Mouse (Mus musculus) spleen, adult 18-20 months (tissue): ENCODE measurements around the gene Glrx2.
"Not testable (repeated sequence)": the region's sequence is repeated elsewhere in the genome, so short reads cannot be mapped to it uniquely, and the experiment has no call there.

Experiments
- DNase-seq, 2 experiments: peaks; one replicate each; pipeline ENCODE4 v3.0.0; 2022; ENCODE audit warnings: mixed read lengths in 2 of 2

Gene Glrx2

GRCm38 (mm10) chr1:143716038-143716437 lies at the start of gene Glrx2:
Glrx2 (plus strand) TSS chr1:143716338.
- DNase-seq = not testable (repeated sequence)

- no peak for DNase-seq
Observed at GRCm38 (mm10) chr1:143675734-143676361, 40.3 kb upstream of the Glrx2 start.

GRCm38 (mm10) chr1:143681108-143681507 lies 35.0 kb upstream of the Glrx2 start:
- no peak for DNase-seq

GRCm38 (mm10) chr1:143684849-143685248 lies 31.3 kb upstream of the Glrx2 start:
- DNase-seq = no peak

GRCm38 (mm10) chr1:143701736-143702135 lies 14.4 kb upstream of the Glrx2 start:
- DNase-seq = no peak

- no peak for DNase-seq
Observed at GRCm38 (mm10) chr1:143702141-143702740, 13.9 kb upstream of the Glrx2 start.

- peak; percentile 87 to 93 for DNase-seq
Observed at GRCm38 (mm10) chr1:143702741-143703262, 13.3 kb upstream of the Glrx2 start, which contains the start of gene Cdc73. Cdc73 (minus strand) TSS chr1:143702893.

- DNase-seq = no peak
Observed at GRCm38 (mm10) chr1:143707006-143707405, 9.1 kb upstream of the Glrx2 start.

- no peak for DNase-seq
Observed at GRCm38 (mm10) chr1:143708361-143708760, 7.8 kb upstream of the Glrx2 start.

- no peak for DNase-seq
Observed at GRCm38 (mm10) chr1:143709966-143710626, 6.0 kb upstream of the Glrx2 start.

GRCm38 (mm10) chr1:143710627-143710976 lies 5.5 kb upstream of the Glrx2 start:
- DNase-seq = no peak

- DNase-seq = no peak
Observed at GRCm38 (mm10) chr1:143724456-143725064, 8.4 kb downstream of the Glrx2 start.

GRCm38 (mm10) chr1:143727701-143728445 lies 11.7 kb downstream of the Glrx2 start:
- DNase-seq = no peak

- DNase-seq = no peak
Observed at GRCm38 (mm10) chr1:143730899-143731298, 14.8 kb downstream of the Glrx2 start.

GRCm38 (mm10) chr1:143731691-143732090 lies 15.6 kb downstream of the Glrx2 start:
- no peak for DNase-seq

GRCm38 (mm10) chr1:143733914-143734410 lies 17.8 kb downstream of the Glrx2 start:
- no peak for DNase-seq

GRCm38 (mm10) chr1:143738811-143739210 lies 22.7 kb downstream of the Glrx2 start:
- DNase-seq = peak in 1 of 2 experiments; percentile 6

GRCm38 (mm10) chr1:143739361-143740350 lies 23.5 kb downstream of the Glrx2 start:
- peak; percentile 83 to 92 for DNase-seq

GRCm38 (mm10) chr1:143740581-143740980 lies 24.4 kb downstream of the Glrx2 start:
- DNase-seq = no peak

GRCm38 (mm10) chr1:143741331-143741730 lies 25.2 kb downstream of the Glrx2 start:
- DNase-seq = no peak

GRCm38 (mm10) chr1:143742186-143742585 lies 26.0 kb downstream of the Glrx2 start:
- DNase-seq = no peak
